16 mouse cellular contexts compared by ENCODE assay signal in the genomic region with DNA sequence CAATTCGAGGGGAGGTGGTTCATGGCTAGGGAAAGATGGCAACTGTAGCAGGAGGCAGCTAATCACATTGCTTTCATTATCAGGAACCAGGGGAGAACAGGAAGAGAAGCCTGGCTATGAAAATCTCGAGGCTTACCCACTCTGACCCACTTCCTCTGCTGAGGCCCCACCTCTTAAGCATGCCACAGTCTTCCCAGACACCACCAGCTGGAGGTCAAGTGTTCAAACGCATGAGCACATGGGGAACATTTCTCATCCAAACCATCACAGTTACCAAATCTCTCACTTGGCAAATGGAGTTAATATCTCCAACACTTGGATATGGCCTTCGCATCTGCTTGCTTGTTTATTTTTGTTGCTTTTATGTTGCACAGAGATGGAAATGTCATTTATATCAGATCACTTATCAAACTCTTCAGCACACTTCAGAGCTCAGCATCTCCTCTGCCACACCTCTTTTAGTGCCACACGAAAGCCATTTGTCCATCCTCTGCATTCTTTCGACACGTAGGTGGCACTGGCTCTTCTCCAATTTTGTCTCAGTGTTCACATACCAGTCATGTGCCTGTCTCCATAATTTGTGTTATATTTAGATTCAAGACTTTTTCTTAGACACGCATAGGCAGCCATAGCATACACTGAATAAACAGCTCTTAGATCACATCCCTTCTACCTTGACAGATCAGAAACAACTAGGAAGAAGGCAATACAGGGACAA. TPM values are rescaled to one million over a fixed set of nuclear protein-coding genes. Genes with fewer than 3 reads are reported as not detected.
DNase-seq lines count a peak whose midpoint lies in the region; ATAC-seq lines count a peak whose summit lies in the region.
"Had no signal": no experiment of that assay in that cellular context is flagged by ENCODE, and none has a peak within 500 bp of the region (broad histone marks: within the 10 kb centered on the region; RNA-seq: fewer than 3 reads in every experiment).

No protein-coding gene starts in this region.

- H3K27ac ChIP-seq in heart, embryonic 11.5 days (ENCODE audit: low read depth, low read length) = no peak overlapping the region
- no peak overlapping the region for H3K27ac ChIP-seq in hindbrain, embryonic 13.5 days
- H3K27ac ChIP-seq in forebrain, embryonic 11.5 days (ENCODE audit: low read depth, low read length) = no peak overlapping the region
- H3K27ac ChIP-seq: limb, embryonic 15.5 days; macrophage had no signal

- H3K4me3 ChIP-seq in heart, embryonic 11.5 days (ENCODE audit: low read depth, low read length) = no peak overlapping the region
- H3K4me3 ChIP-seq in hindbrain, embryonic 13.5 days = no peak overlapping the region
- H3K4me3 ChIP-seq in forebrain, embryonic 11.5 days (ENCODE audit: low read depth, low read length) = no peak overlapping the region
- H3K4me3 ChIP-seq: erythroblast, embryonic 14.5 days; limb, embryonic 15.5 days had no signal

- intact Hi-C loops in heart, postnatal 10 days (cut with DNase I) = no loop called here

- no peak overlapping the region for H3K9ac ChIP-seq in heart, embryonic 11.5 days (ENCODE audit: low read depth, low read length)
- H3K9ac ChIP-seq in hindbrain, embryonic 13.5 days = no peak overlapping the region
- no peak overlapping the region for H3K9ac ChIP-seq in forebrain, embryonic 11.5 days (ENCODE audit: low read length)
- H3K9ac ChIP-seq: limb, embryonic 15.5 days had no signal

- 47% methylated on average over 8 of the region's 8 CpGs for WGBS in heart, embryonic 11.5 days (ENCODE audit: insufficient replicate concordance)
- 85% methylated on average over 8 of the region's 8 CpGs for WGBS in hindbrain, embryonic 13.5 days
- 83% methylated on average over 8 of the region's 8 CpGs for WGBS in forebrain, embryonic 11.5 days

- no peak; the same call in 1 of the 2 replicates for ATAC-seq in heart, embryonic 11.5 days (replicated peaks; ENCODE audit: insufficient number of reproducible peaks, low FRiP score, low TSS enrichment)
- ATAC-seq in hindbrain, embryonic 13.5 days (ENCODE audit: low FRiP score) = no peak
- no peak for ATAC-seq in forebrain, embryonic 11.5 days (replicated peaks; ENCODE audit: low FRiP score)
- no peak for ATAC-seq in erythroid progenitor cell, adult 5-6 weeks (replicated peaks; ENCODE audit: low FRiP score, poor library complexity, severe bottlenecking)
- ATAC-seq: hindbrain, embryonic 16.5 days had no signal

- H3K36me3 ChIP-seq in heart, embryonic 11.5 days (ENCODE audit: control insufficient read depth, insufficient read depth, low read length) = no peaks in the 10 kb centered on the region
- H3K36me3 ChIP-seq in hindbrain, embryonic 13.5 days = no peaks in the 10 kb centered on the region
- no peaks in the 10 kb centered on the region for H3K36me3 ChIP-seq in forebrain, embryonic 11.5 days (ENCODE audit: control insufficient read depth, insufficient read depth, low read length)
- H3K36me3 ChIP-seq: limb, embryonic 15.5 days had no signal

- DNase-seq in heart, adult 18-20 months = peak; percentile 43 to 53
- peak; percentile 7 for DNase-seq in testis, postnatal 14 days (ENCODE audit: low spot score)
- DNase-seq in testis, postnatal 10 days (ENCODE audit: low spot score) = no peak
- peak; percentile 59 to 65 for DNase-seq in heart, postnatal 10 days
- DNase-seq in forebrain, embryonic 11.5 days (ENCODE audit: low spot score) = no peak
- DNase-seq: cerebellum, adult 18-20 months; embryo, embryonic 11 days; kidney, adult 18-20 months; midbrain, embryonic 14.5 days had no signal

- no peaks in the 10 kb centered on the region for H3K9me3 ChIP-seq in heart, embryonic 11.5 days (replicated peaks; ENCODE audit: control insufficient read depth, low read length)
- no peaks in the 10 kb centered on the region for H3K9me3 ChIP-seq in hindbrain, embryonic 13.5 days
- H3K9me3 ChIP-seq in forebrain, embryonic 11.5 days (ENCODE audit: control insufficient read depth, low read length) = no peaks in the 10 kb centered on the region
- H3K9me3 ChIP-seq: limb, embryonic 15.5 days had no signal

- H3K4me2 ChIP-seq in heart, embryonic 11.5 days = no peak overlapping the region
- no peak overlapping the region for H3K4me2 ChIP-seq in hindbrain, embryonic 13.5 days
- H3K4me2 ChIP-seq in forebrain, embryonic 11.5 days (ENCODE audit: low read depth, low read length, severe bottlenecking) = no peak overlapping the region
- H3K4me2 ChIP-seq: limb, embryonic 15.5 days had no signal

- no peaks in the 10 kb centered on the region for H3K27me3 ChIP-seq in heart, embryonic 11.5 days (ENCODE audit: control insufficient read depth, insufficient read depth, low read length)
- H3K27me3 ChIP-seq in hindbrain, embryonic 13.5 days = no peaks in the 10 kb centered on the region
- H3K27me3 ChIP-seq in forebrain, embryonic 11.5 days (ENCODE audit: control insufficient read depth, insufficient read depth, low read length) = no peaks in the 10 kb centered on the region
- H3K27me3 ChIP-seq: limb, embryonic 15.5 days had no signal

- peaks cover 13% of the 10 kb centered on the region; the same call in 1 of the 2 replicates for H3K4me1 ChIP-seq in heart, embryonic 11.5 days (ENCODE audit: control insufficient read depth, insufficient read depth, low read length)
- H3K4me1 ChIP-seq in hindbrain, embryonic 13.5 days (replicated peaks) = no peaks in the 10 kb centered on the region
- no peaks in the 10 kb centered on the region; the same call in 1 of the 2 replicates for H3K4me1 ChIP-seq in forebrain, embryonic 11.5 days (replicated peaks; ENCODE audit: control insufficient read depth, insufficient read depth, low read length)
- H3K4me1 ChIP-seq: limb, embryonic 15.5 days had no signal

RNA-seq across cellular contexts. Expression of a gene that starts 8.9 kb away (rescaled TPM):
- total RNA-seq in heart, adult 18-20 months (2021) = 100 to 1,000 TPM; 135 to 136 TPM
- 2.6 and 3.3 TPM in 2 replicates for polyA plus RNA-seq in heart, embryonic 11.5 days (2014; fragmentation: Nextera tagmentation; extraction: Ambion mirVana)
- total RNA-seq in heart, postnatal 10 days (2021) = 100 to 1,000 TPM; 105 to 114 TPM
- 4.1 and 4.3 TPM in 2 replicates for polyA plus RNA-seq in hindbrain, embryonic 13.5 days (2015; fragmentation: Nextera tagmentation; extraction: Ambion mirVana)
- 0.90 and 1.1 TPM in 2 replicates for polyA plus RNA-seq in forebrain, embryonic 11.5 days (2014; fragmentation: Nextera tagmentation; extraction: Ambion mirVana)
- 1.1 TPM in 1 of 2 replicates, not detected in the other for total RNA-seq in erythroid progenitor cell, adult 5-6 weeks (2015; ENCODE audit: low replicate concordance)
- not detected in 2 replicates for total RNA-seq in erythroid progenitor cell, adult 5-6 weeks (2017; ENCODE audit: low replicate concordance)
- polyA plus RNA-seq: erythroblast, embryonic 14.5 days; macrophage had no signal

Comparison
In these comparisons a context has a peak if more than half of its experiments do, and no peak if none do; other contexts are left out.
1. DNase-seq: peak in heart, adult 18-20 months (2 of 2), testis, postnatal 14 days (single experiment) and heart, postnatal 10 days (2 of 2); none in testis, postnatal 10 days (single experiment) and forebrain, embryonic 11.5 days (single experiment).
2. RNA of a gene that starts 8.9 kb away (total RNA-seq): 135 to 136 TPM in heart, adult 18-20 months and 105 to 114 TPM in heart, postnatal 10 days; 1.1 TPM in erythroid progenitor cell, adult 5-6 weeks; every median in the first group is over 10 times any median in the second.